Mouse (Mus musculus) liver, embryonic 13.5 days (tissue): ENCODE results near the gene Cenpt. TPM values are rescaled to one million over a fixed set of nuclear protein-coding genes. Genes with fewer than 3 reads are reported as not detected.

Source experiments
- ATAC-seq: fragments of 200-750 bp; cut with Nextera tagmentation; 2 replicates; pipeline ENCODE4 v1.8.0; 2017; ENCODE audit warnings: low read depth, mild to moderate bottlenecking, moderate number of reproducible peaks, moderate library complexity
- DNase-seq: peaks from one replicate; pipeline ENCODE4 v3.0.0; 2022
- H3K27ac ChIP-seq: fragments of 300-500 bp; sonication (generic); 2 replicates; pipeline ENCODE4 v1.5.1; 2015; ENCODE audit warnings: moderate library complexity, mild to moderate bottlenecking, inconsistent platforms
- H3K27me3 ChIP-seq: fragments of 300-500 bp; sonication (generic); 2 replicates; pipeline ENCODE4 v1.6.1; 2015; ENCODE audit warnings: mild to moderate bottlenecking, inconsistent platforms
- H3K36me3 ChIP-seq: fragments of 300-500 bp; sonication (generic); 2 replicates; pipeline ENCODE4 v1.6.1; 2015; ENCODE audit warnings: mild to moderate bottlenecking, inconsistent platforms
- H3K4me1 ChIP-seq: fragments of 300-500 bp; sonication (generic); replicated peaks from 2 replicates; pipeline ENCODE4 v1.6.1; 2015; ENCODE audit warnings: inconsistent platforms
- H3K4me2 ChIP-seq: fragments of 300-500 bp; sonication (generic); 2 replicates; pipeline ENCODE4 v1.6.1; 2015; ENCODE audit warnings: inconsistent platforms, mild to moderate bottlenecking, moderate library complexity
- H3K4me3 ChIP-seq: fragments of 300-500 bp; sonication (generic); replicated peaks from 2 replicates; pipeline ENCODE4 v1.5.1; 2015; ENCODE audit warnings: mild to moderate bottlenecking, inconsistent platforms
- H3K9ac ChIP-seq: fragments of 300-500 bp; sonication (generic); 2 replicates; pipeline ENCODE4 v1.6.1; 2015; ENCODE audit warnings: mild to moderate bottlenecking, inconsistent platforms
- H3K9me3 ChIP-seq: fragments of 300-500 bp; sonication (generic); replicated peaks from 2 replicates; pipeline ENCODE4 v1.6.1; 2016; ENCODE audit warnings: inconsistent platforms
- WGBS: fragments of 180-500 bp; shearing (Covaris S2); methylation state at CpG from one replicate; pipeline ENCODE4 v1.1.7; 2015; ENCODE audit not compliant: insufficient replicate concordance; 5-methylcytosine and 5-hydroxymethylcytosine counted together
- polyA plus RNA-seq: library from polyadenylated mRNA; unstranded; fragments of >200 nt; fragmentation: Nextera tagmentation; extraction: Ambion mirVana; gene quantifications from 2 replicates; pipeline ENCODE4 v1.2.1, GENCODE M21; 2015

Gene Cenpt
- polyA plus RNA-seq, 1 experiment from 2014 or later = 21.5 TPM

- H3K4me3 ChIP-seq = peak overlapping the region; percentile 91
- H3K4me1 ChIP-seq = peaks cover 90% of the 10 kb centered on the region
Observed at GRCm38 (mm10) chr8:105820925-105821324, 32.2 kb downstream of the Cenpt start.

GRCm38 (mm10) chr8:105819659-105820058 is 33.4 kb downstream of the Cenpt start:
- Histone ChIP-seq H3K4me2 (peak overlapping the region; percentile 78), H3K4me1 (peaks cover 92% of the 10 kb centered on the region), H3K4me3 (peak overlapping the region; percentile 50), H3K9ac (peak overlapping the region; percentile 78), H3K9me3 (0 out of 2 replicates have a peak, but pooled peaks cover 4% of the 10 kb centered on the region), H3K36me3 (peaks cover 90% of the 10 kb centered on the region), H3K27ac (peak overlapping the region; percentile 99), H3K27me3 (no peaks in the 10 kb centered on the region)
- peak; percentile 59 for DNase-seq
- 50% methylated on average over 3 of the region's 3 CpGs for WGBS
- peak; percentile 44 for ATAC-seq

More at GRCm38 (mm10) chr8:105820925-105821324, 32.2 kb downstream of the Cenpt start:
- ATAC-seq (peak; percentile 95), DNase-seq (peak; percentile 95)
- H3K27me3 ChIP-seq = no peaks in the 10 kb centered on the region
- H3K9me3 ChIP-seq = 0 out of 2 replicates have a peak, but pooled peaks cover 4% of the 10 kb centered on the region
- peak overlapping the region; percentile 99 for H3K27ac ChIP-seq
- peak overlapping the region; percentile 78 for H3K9ac ChIP-seq
- 26% methylated on average over 1 of the region's 1 CpGs for WGBS
- H3K4me2 ChIP-seq = peak overlapping the region; percentile 78
- peaks cover 91% of the 10 kb centered on the region for H3K36me3 ChIP-seq

GRCm38 (mm10) chr8:105813241-105813640 is 39.8 kb downstream of the Cenpt start:
- Histone ChIP-seq H3K4me3 (peak overlapping the region; percentile 31), H3K4me1 (peaks cover 92% of the 10 kb centered on the region), H3K4me2 (peak overlapping the region; percentile 56), H3K27me3 (no peaks in the 10 kb centered on the region), H3K36me3 (peaks cover 86% of the 10 kb centered on the region), H3K27ac (peak overlapping the region; percentile 84), H3K9ac (peak overlapping the region; percentile 63), H3K9me3 (no peaks in the 10 kb centered on the region)
- WGBS = 91% methylated on average over 6 of the region's 6 CpGs
- ATAC-seq = no peak
- DNase-seq = no peak

GRCm38 (mm10) chr8:105812511-105812910 is 40.6 kb downstream of the Cenpt start:
- H3K27ac ChIP-seq = peak overlapping the region; percentile 84
- no peaks in the 10 kb centered on the region for H3K9me3 ChIP-seq
- ATAC-seq (no peak), DNase-seq (no peak)
- peak overlapping the region; percentile 63 for H3K9ac ChIP-seq
- WGBS = 80% methylated on average over 5 of the region's 5 CpGs
- peak overlapping the region; percentile 31 for H3K4me3 ChIP-seq
- H3K36me3 ChIP-seq = peaks cover 86% of the 10 kb centered on the region
- H3K4me1 ChIP-seq = peaks cover 92% of the 10 kb centered on the region
- H3K4me2 ChIP-seq = peak overlapping the region; percentile 56
- no peaks in the 10 kb centered on the region for H3K27me3 ChIP-seq

- ATAC-seq = peak; percentile 11
- Histone ChIP-seq H3K9me3 (no peaks in the 10 kb centered on the region), H3K4me3 (peak overlapping the region; percentile 31), H3K4me2 (peak overlapping the region; percentile 56), H3K27ac (peak overlapping the region; percentile 84), H3K36me3 (peaks cover 87% of the 10 kb centered on the region), H3K4me1 (peaks cover 94% of the 10 kb centered on the region), H3K27me3 (no peaks in the 10 kb centered on the region), H3K9ac (peak overlapping the region; percentile 63)
- no peak for DNase-seq
- 37% methylated on average over 3 of the region's 3 CpGs for WGBS
Observed at GRCm38 (mm10) chr8:105811543-105811942, 41.5 kb downstream of the Cenpt start.

GRCm38 (mm10) chr8:105811061-105811460 is 42.0 kb downstream of the Cenpt start:
- DNase-seq (no peak), ATAC-seq (peak; percentile 72)
- Histone ChIP-seq H3K36me3 (peaks cover 89% of the 10 kb centered on the region), H3K27me3 (no peaks in the 10 kb centered on the region), H3K9me3 (no peaks in the 10 kb centered on the region), H3K27ac (peak overlapping the region; percentile 84), H3K4me2 (peak overlapping the region; percentile 56), H3K4me1 (peaks cover 97% of the 10 kb centered on the region), H3K9ac (peak overlapping the region; percentile 63), H3K4me3 (peak overlapping the region; percentile 31)
- WGBS = 48% methylated on average over 10 of the region's 10 CpGs

- WGBS = 40% methylated on average over 6 of the region's 6 CpGs
- no peaks in the 10 kb centered on the region for H3K27me3 ChIP-seq
- peak overlapping the region; percentile 63 for H3K9ac ChIP-seq
- ATAC-seq = peak; percentile 17; the same call in 1 of the 2 replicates
- H3K4me2 ChIP-seq = peak overlapping the region; percentile 56
- peaks cover 97% of the 10 kb centered on the region for H3K4me1 ChIP-seq
- peak overlapping the region; percentile 84 for H3K27ac ChIP-seq
- DNase-seq = no peak
- peaks cover 89% of the 10 kb centered on the region for H3K36me3 ChIP-seq
- peak overlapping the region; percentile 31; the same call in 1 of the 2 replicates for H3K4me3 ChIP-seq
- no peaks in the 10 kb centered on the region for H3K9me3 ChIP-seq
Observed at GRCm38 (mm10) chr8:105810245-105810786, 42.8 kb downstream of the Cenpt start.

GRCm38 (mm10) chr8:105808480-105808879 is 44.6 kb downstream of the Cenpt start:
- DNase-seq (no peak), ATAC-seq (no peak)
- Histone ChIP-seq H3K4me3 (no peak overlapping the region), H3K36me3 (peaks cover 89% of the 10 kb centered on the region), H3K27me3 (no peaks in the 10 kb centered on the region), H3K9me3 (no peaks in the 10 kb centered on the region), H3K4me2 (peak overlapping the region; percentile 13; the same call in 1 of the 2 replicates), H3K9ac (0 out of 2 replicates have a peak overlapping the region, but pooled peaks have one; percentile 27), H3K4me1 (peaks cover 95% of the 10 kb centered on the region), H3K27ac (peak overlapping the region; percentile 71)
- WGBS = 78% methylated on average over 2 of the region's 2 CpGs

GRCm38 (mm10) chr8:105807766-105808165 is 45.3 kb downstream of the Cenpt start:
- DNase-seq (no peak), ATAC-seq (no peak)
- Histone ChIP-seq H3K4me3 (no peak overlapping the region), H3K4me1 (peaks cover 95% of the 10 kb centered on the region), H3K27me3 (no peaks in the 10 kb centered on the region), H3K4me2 (0 out of 2 replicates have a peak overlapping the region, but pooled peaks have one; percentile 0), H3K36me3 (peaks cover 87% of the 10 kb centered on the region), H3K27ac (peak overlapping the region; percentile 71), H3K9me3 (no peaks in the 10 kb centered on the region), H3K9ac (peak overlapping the region; percentile 22; the same call in 1 of the 2 replicates)
- 80% methylated on average over 5 of the region's 5 CpGs for WGBS

- peak overlapping the region; percentile 83 for H3K27ac ChIP-seq
- 64% methylated on average over 1 of the region's 1 CpGs for WGBS
- H3K27me3 ChIP-seq = no peaks in the 10 kb centered on the region
- H3K4me3 ChIP-seq = no peak overlapping the region
- H3K4me1 ChIP-seq = peaks cover 92% of the 10 kb centered on the region
- ATAC-seq (no peak), DNase-seq (no peak)
- H3K9me3 ChIP-seq = no peaks in the 10 kb centered on the region
- H3K9ac ChIP-seq = peak overlapping the region; percentile 31; the same call in 1 of the 2 replicates
- H3K36me3 ChIP-seq = peaks cover 74% of the 10 kb centered on the region
- no peak overlapping the region for H3K4me2 ChIP-seq
Observed at GRCm38 (mm10) chr8:105805964-105806363, 47.1 kb downstream of the Cenpt start.

GRCm38 (mm10) chr8:105805346-105805745 is 47.7 kb downstream of the Cenpt start:
- Histone ChIP-seq H3K9me3 (no peaks in the 10 kb centered on the region), H3K36me3 (peaks cover 72% of the 10 kb centered on the region), H3K27me3 (no peaks in the 10 kb centered on the region), H3K9ac (peak overlapping the region; percentile 31; the same call in 1 of the 2 replicates), H3K27ac (peak overlapping the region; percentile 74), H3K4me2 (no peak overlapping the region), H3K4me3 (no peak overlapping the region), H3K4me1 (peaks cover 92% of the 10 kb centered on the region)
- no peak for DNase-seq
- 82% methylated on average over 3 of the region's 3 CpGs for WGBS
- ATAC-seq = no peak
